Mouse (Mus musculus) cortical plate, adult 2 months (tissue): ENCODE measurements at regions not wholly inside any gene's neighbourhood (a gene's known extent, or its start where the extent isn't known, plus 50 kb on each side); places are given as distances from the start of the nearest gene placed in this dataset.

Source experiments
- H3K27ac ChIP-seq: fragments of 200-500 bp; 2 replicates; pipeline ENCODE4 v1.5.1; 2012; ENCODE audit warnings: low read length, control low read depth, inconsistent platforms; ENCODE audit not compliant: insufficient read depth
- H3K4me1 ChIP-seq: fragments of 200-500 bp; 2 replicates; pipeline ENCODE4 v1.6.1; 2011; ENCODE audit warnings: low read length; ENCODE audit not compliant: control insufficient read depth, insufficient read depth
- H3K4me3 ChIP-seq: fragments of 200-500 bp; 2 replicates; pipeline ENCODE4 v1.5.1; 2011; ENCODE audit warnings: mild to moderate bottlenecking, low read length, control low read depth; ENCODE audit not compliant: insufficient read depth
- CTCF ChIP-seq: fragments of 200-500 bp; IDR thresholded peaks from 2 replicates; pipeline ENCODE4 v1.5.1; 2011; ENCODE audit warnings: mild to moderate bottlenecking, control low read depth, low read length; ENCODE audit not compliant: insufficient read depth; ENCODE audit errors: extremely low read depth
- POLR2A ChIP-seq: fragments of 200-500 bp; IDR thresholded peaks from 2 replicates; pipeline ENCODE4 v1.6.1; 2011; ENCODE audit warnings: mild to moderate bottlenecking, low read length, control low read depth; ENCODE audit not compliant: insufficient read depth; ENCODE audit errors: extremely low read depth

DNA sequence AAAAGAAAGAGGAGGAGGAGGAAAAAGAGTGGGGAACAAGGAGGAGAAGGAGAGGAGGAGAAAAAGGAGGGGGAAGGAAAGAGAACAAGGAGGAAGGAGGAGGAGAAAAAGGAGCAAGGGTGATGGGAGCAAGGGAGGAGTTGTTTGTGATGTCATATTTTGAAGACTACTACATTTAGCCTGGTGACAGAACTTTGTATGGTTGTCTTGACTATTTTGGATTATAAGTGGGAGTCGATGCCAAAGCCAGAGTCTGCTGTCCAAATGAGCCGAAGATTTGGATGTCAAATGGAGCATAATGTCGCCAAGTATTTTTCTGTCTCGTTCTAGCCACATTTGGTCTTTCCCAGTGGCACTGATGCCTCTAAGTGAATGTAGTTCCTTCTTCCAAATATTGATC lies 128.2 kb upstream of the Tent5a start:
- no peaks in the 10 kb centered on the region for H3K4me1 ChIP-seq
- TF ChIP-seq CTCF: no peak
- TF ChIP-seq POLR2A: no peak
- no peak overlapping the region for H3K4me3 ChIP-seq
- no peak overlapping the region for H3K27ac ChIP-seq

DNA sequence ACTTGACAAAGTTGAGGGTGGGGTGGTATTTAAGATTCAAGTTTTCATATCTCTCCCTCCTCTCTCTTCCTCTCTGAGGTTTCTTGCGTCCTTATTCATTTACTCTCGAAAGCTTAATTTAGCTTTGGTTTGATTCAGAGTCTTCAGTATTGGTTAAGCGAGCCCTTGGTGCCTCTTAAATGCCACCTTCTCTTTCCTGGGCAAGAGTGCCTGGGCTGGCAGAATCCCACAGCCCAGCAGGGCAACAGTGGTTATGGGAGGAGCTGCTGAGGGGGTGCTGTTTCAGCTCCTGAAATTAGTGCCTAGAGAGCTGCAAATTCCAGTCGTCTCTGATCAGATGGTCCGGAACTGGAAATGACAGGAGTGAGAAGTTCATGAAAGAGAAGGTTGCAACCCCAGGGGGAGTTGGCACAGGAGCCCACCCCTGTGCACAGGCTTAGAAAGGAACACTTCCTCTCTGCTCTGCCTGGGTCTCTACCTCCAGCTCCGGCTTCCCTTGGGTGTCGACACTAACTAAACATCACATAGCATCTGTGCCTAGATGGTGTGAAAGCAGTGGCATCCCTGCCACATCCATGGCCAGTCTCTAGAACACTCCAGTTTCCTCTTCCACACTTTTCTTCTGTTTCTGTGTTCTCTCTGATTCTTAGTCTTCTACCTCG lies 125.2 kb upstream of the Tent5a start:
- Histone ChIP-seq H3K27ac (no peak overlapping the region), H3K4me1 (no peaks in the 10 kb centered on the region), H3K4me3 (no peak overlapping the region)
- TF ChIP-seq CTCF: no peak
- no peak for TF ChIP-seq POLR2A

DNA sequence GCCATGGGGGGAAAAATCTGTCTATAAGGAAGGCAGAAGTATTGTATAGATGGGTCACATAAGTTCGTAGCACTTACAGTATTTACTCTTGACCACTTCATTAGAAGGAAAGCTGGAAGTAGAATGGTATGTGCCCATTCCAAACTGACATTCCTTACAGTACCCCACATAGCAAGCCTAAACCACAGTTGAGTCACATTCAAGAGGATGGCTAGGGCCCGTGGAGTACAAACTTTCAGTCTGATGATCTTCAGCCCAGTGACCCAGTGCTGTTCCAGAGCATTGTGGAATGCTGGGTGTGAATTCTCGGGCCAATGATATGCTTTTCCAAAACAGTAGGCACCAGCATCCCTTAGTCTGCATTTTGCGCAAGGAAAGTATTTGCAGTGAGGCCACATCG lies 124.2 kb upstream of the Tent5a start:
- TF ChIP-seq CTCF: no peak
- TF ChIP-seq POLR2A: no peak
- Histone ChIP-seq H3K27ac (no peak overlapping the region), H3K4me3 (no peak overlapping the region), H3K4me1 (no peaks in the 10 kb centered on the region)

DNA sequence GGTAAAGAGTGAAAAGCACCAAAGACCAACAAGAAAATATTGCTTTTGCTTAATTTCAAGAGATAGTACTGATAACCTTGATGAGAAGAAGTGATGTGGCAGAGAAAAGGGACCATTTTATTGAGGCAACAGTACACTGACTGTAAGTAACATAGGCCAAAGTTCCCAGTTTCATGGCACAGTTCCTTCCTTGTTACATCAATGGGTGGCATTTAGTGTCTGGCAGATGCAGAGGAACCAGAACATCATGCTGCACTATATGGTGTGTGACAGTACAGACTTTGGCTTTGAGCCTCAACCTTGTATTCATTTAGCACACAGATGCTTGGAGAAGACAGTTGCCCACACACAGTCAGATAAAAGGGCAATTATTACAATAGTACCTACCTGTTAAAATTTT lies 123.7 kb upstream of the Tent5a start:
- TF ChIP-seq POLR2A (no peak), CTCF (no peak)
- no peak overlapping the region for H3K4me3 ChIP-seq

DNA sequence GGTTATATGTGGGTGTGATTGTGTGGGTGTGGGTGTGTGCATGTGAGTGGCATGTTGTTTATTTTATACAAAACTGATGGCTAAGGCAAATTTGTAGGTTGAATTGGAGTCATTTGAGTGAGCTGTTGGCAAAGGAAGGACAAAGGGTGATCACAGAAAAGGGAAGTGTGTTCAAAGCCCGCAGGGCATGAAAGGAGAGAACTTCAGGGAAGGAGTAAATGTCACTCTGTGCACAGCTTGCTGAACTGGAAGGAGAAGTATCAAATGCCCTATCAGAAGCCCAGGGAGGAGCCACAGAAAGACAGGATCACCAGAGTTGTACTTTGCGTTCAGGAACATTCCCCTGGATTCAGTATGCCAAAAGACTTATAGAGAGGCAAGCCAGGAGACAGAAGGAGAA lies 122.3 kb upstream of the Tent5a start:
- TF ChIP-seq POLR2A (no peak), CTCF (no peak)
- H3K4me1 ChIP-seq: no peaks in the 10 kb centered on the region
- H3K27ac ChIP-seq: no peak overlapping the region
- no peak overlapping the region for H3K4me3 ChIP-seq

More for the DNA sequence above, 123.7 kb upstream of the Tent5a start:
- Histone ChIP-seq H3K4me1 (no peaks in the 10 kb centered on the region), H3K27ac (no peak overlapping the region)

DNA sequence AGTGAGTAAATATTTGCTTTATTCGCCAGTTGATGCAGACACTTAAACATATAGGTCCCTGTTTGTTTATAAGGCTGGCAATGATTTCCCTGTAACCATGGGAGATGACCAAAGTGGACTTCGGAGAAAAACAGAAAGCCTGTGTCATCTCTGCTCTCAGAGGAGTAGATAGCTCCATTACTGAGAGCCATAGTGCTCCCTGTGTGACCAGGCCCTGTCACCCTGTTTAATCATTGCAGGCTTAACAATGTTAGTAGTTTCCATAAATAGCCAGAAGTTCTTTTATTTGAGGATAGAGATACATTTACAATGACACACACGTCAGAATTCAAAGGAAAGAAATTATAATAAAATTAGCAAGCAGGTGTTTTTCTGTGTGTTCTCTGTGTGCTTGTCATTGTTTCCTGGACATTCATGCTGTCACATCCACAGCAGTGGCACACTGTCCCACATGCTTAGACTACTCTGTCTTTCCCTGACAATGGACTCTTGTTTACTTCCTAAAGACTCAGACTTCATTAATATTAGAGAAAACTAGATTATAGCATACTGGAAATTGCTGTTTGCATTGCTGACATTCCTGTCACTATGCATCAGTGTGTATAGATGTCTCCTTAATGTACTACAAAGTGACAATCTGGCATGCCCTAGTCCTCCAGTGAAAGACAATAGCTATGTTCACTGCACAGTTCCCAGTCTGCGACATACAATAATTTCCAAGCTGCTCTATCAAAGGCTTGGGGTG lies 115.8 kb upstream of the Tent5a start:
- TF ChIP-seq POLR2A: no peak
- H3K4me3 ChIP-seq: no peak overlapping the region
- no peaks in the 10 kb centered on the region for H3K4me1 ChIP-seq

DNA sequence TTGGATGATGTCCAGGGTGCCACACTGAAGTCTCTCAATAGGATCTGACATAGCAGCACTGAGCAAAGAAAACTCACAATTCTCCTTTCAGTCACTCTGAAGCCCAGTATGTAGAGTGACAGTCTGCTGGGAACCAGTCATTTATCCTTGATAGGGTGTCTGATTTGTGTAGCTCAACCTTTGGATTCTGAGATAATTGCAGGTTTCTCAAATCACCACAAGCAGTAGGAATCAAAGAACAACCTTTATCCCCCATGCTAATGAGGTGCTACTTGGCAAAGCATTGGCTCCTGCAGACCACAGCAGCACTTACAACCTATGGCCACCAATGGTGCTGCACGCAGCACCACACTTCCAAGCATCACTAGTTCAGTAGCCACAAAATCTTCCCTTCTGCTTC lies 112.5 kb upstream of the Tent5a start:
- Histone ChIP-seq H3K27ac (no peak overlapping the region), H3K4me1 (no peaks in the 10 kb centered on the region), H3K4me3 (no peak overlapping the region)
- no peak for TF ChIP-seq POLR2A
- TF ChIP-seq CTCF: no peak

More for the DNA sequence above, 115.8 kb upstream of the Tent5a start:
- H3K27ac ChIP-seq: no peak overlapping the region

DNA sequence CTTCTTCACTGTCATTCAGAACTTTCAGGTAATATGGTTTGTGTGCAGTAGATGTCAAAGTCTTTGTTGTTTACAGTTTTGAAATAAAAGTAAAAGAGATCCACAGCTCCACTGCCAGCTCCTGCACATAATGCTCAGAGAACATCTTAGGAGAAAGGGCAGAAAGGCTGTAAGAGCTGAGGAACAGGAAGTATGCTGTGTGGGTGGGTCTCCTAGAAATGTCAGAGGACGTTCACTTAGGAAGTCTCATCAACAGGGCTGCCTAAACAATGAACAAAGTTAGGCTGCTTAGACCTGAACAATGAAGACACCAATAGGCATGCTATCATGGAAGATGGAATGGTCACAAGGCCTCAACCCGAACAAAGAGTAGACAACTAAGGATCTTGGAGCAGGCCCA lies 105.1 kb upstream of the Tent5a start:
- TF ChIP-seq POLR2A (no peak), CTCF (no peak)
- Histone ChIP-seq H3K4me1 (no peaks in the 10 kb centered on the region), H3K27ac (no peak overlapping the region), H3K4me3 (no peak overlapping the region)

DNA sequence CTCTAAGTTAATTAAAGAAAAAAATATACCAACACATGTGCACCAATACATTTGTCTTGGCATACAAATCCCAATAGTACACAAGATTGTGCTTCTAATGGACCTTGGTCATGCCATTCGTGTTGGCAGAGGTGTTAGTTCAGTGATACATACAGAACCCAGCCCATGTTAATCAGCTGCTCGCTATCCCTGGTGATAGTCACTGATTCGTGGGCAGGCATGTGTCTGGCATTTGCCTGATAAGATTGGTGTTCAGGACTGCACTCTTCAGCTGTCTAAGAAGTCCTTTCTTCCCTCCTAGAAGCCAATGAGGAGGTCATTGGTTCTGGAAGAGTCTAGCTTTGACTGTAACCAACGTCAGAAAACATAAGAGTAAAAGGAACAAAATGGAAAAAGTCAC lies 99.7 kb upstream of the Tent5a start:
- TF ChIP-seq POLR2A (no peak), CTCF (no peak)
- Histone ChIP-seq H3K27ac (no peak overlapping the region), H3K4me1 (no peaks in the 10 kb centered on the region), H3K4me3 (no peak overlapping the region)

DNA sequence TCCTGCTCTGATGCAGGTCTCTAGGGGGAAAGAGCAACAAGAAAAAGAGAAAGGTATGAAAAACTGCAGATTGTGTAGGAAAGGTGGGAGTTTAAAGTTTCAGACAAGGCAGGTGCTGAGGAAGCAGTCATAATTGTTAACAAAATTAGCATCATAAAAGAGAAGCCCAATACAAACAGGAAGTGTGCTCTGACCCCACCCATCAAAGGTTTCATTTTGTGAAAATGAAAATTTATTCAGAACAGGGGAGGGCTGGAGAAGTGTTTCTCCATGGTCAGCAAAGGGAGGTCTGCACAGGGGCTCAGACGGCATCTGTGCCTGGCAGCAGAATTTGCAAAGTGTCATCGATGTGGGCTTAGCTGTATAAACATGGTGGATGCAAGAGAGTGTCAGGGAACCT lies 96.8 kb upstream of the Tent5a start:
- TF ChIP-seq CTCF (no peak), POLR2A (no peak)
- Histone ChIP-seq H3K27ac (no peak overlapping the region), H3K4me1 (no peaks in the 10 kb centered on the region), H3K4me3 (no peak overlapping the region)

DNA sequence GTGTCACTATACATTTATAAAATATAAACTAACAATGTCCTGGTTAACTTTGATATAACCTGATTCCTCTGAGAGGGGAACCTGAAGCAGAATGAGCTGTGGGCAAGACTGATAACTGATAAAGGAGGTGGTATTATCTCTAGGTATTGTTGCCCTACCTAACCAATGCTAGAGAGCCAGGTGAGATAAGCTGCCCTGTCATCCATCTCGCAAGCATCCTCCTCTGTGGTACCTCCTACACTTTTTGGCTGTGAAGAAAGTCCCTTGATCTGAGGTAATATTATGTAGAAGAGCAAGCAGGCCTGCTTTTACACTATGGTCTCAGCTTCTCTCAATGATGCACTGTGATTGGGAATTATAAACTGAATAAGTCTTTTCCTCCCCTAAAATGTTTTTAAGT lies 87.2 kb upstream of the Tent5a start:
- Histone ChIP-seq H3K4me3 (no peak overlapping the region), H3K27ac (no peak overlapping the region), H3K4me1 (no peaks in the 10 kb centered on the region; the same call in 1 of the 2 replicates)
- TF ChIP-seq CTCF (no peak), POLR2A (no peak)
